Mouse (Mus musculus) heart, adult 2 months (tissue): Measurements from ENCODE around the gene 2810408A11Rik. TPM values are rescaled to one million over a fixed set of nuclear protein-coding genes. Genes with fewer than 3 reads are reported as not detected.

ENCODE experiments used
- DNase-seq, 2 experiments: peaks; one replicate each; pipeline ENCODE4 v3.0.0; 2021
- H3K27ac ChIP-seq: fragments of 200-600 bp; 2 replicates; pipeline ENCODE4 v1.8.1; 2022
- H3K27me3 ChIP-seq: fragments of 200-500 bp; 2 replicates; pipeline ENCODE4 v1.6.1; 2012; ENCODE audit warnings: mild to moderate bottlenecking, low read length, inconsistent platforms, mixed read lengths; ENCODE audit not compliant: control insufficient read depth, insufficient read depth
- H3K36me3 ChIP-seq: fragments of 200-500 bp; 2 replicates; pipeline ENCODE4 v1.6.1; 2012; ENCODE audit warnings: low read length, inconsistent platforms; ENCODE audit not compliant: control insufficient read depth, insufficient read depth
- H3K4me1 ChIP-seq: fragments of 200-500 bp; 2 replicates; pipeline ENCODE4 v1.6.1; 2011; ENCODE audit warnings: low read length; ENCODE audit not compliant: control insufficient read depth, insufficient read depth
- H3K4me3 ChIP-seq: fragments of 200-600 bp; 2 replicates; pipeline ENCODE4 v1.8.1; 2022
- H3K79me2 ChIP-seq: fragments of 200-500 bp; replicated peaks from 2 replicates; pipeline ENCODE4 v1.6.1; 2012; ENCODE audit warnings: mild to moderate bottlenecking, inconsistent platforms, low read length, moderate library complexity, mixed read lengths; ENCODE audit not compliant: control insufficient read depth, insufficient read depth
- H3K9ac ChIP-seq: fragments of 200-500 bp; 2 replicates; pipeline ENCODE4 v1.6.1; 2012; ENCODE audit warnings: low read depth, mild to moderate bottlenecking, control low read depth, inconsistent platforms, low read length, mixed read lengths
- CTCF ChIP-seq: fragments of 200-600 bp; IDR thresholded peaks from 2 replicates; pipeline ENCODE4 v1.8.1; 2022; ENCODE audit warnings: antibody characterized with exemption, mild to moderate bottlenecking, moderate library complexity
- EP300 ChIP-seq: fragments of 200-500 bp; IDR thresholded peaks from 2 replicates; pipeline ENCODE4 v1.6.1; 2011; ENCODE audit warnings: low read depth, low read length, control low read depth; ENCODE audit not compliant: insufficient read depth
- POLR2A ChIP-seq: fragments of 200-500 bp; IDR thresholded peaks from 2 replicates; pipeline ENCODE4 v1.6.1; 2011; ENCODE audit warnings: mild to moderate bottlenecking, low read depth, low read length, control low read depth; ENCODE audit not compliant: insufficient read depth
- WGBS: fragments of 180-500 bp; shearing (Covaris S2); methylation state at CpG from one replicate; pipeline ENCODE4 v1.1.7; 2018; 5-methylcytosine and 5-hydroxymethylcytosine counted together
- intact Hi-C: fragments of 180-260 bp; cut with DNase I; formaldehyde crosslinking; loops from one replicate; pipeline ENCODE4 v1.15.1; 2025
- microRNA-seq, 2 experiments: library from miRNA; unstranded; fragments of <30 nt; microRNA quantifications; one replicate each; pipeline ENCODE4 v1.2.0; 2021
- polyA plus RNA-seq: library from polyadenylated mRNA; depleted of rRNA; stranded (reverse); fragments of >200 nt; gene quantifications from 2 replicates; pipeline ENCODE4 v1.2.3, GENCODE M21; 2012; rRNA removed
- total RNA-seq, 2 experiments: library from RNA; stranded (reverse); gene quantifications; 2 replicates each; pipeline ENCODE4 v1.2.3; 2021

Gene 2810408A11Rik
- total and polyA plus RNA-seq, 3 experiments, result 0.23 to 0.41 (median 0.34) TPM

DNA sequence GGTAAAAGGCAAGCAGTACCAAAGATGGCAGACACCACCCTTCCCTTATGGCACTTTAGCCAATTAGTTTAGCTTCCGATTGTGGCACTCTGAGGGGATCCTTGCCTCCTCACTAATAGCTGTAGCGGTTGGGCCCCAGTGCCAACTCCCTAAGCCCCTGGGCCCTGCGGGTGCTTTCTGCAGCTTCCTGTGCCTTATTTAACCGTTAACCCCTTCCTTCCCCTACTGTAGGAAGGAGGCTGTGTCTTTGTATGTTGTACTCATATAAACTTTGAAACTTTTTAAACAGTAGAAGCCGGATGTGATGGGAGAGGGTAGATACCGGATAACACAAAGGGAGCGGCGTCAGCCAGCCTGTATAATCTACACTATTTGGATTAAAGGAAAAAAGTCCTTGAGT is 50.0 kb downstream of the 2810408A11Rik start:
- no peaks in the 10 kb centered on the region for H3K79me2 ChIP-seq
- no peaks in the 10 kb centered on the region for H3K27me3 ChIP-seq
- no peak overlapping the region for H3K27ac ChIP-seq
- WGBS, result 67% methylated on average over 8 of the region's 8 CpGs
- no peak for DNase-seq
- TF ChIP-seq EP300 (no peak), POLR2A (no peak), CTCF (no peak)
- H3K36me3 ChIP-seq, result no peaks in the 10 kb centered on the region; the same call in 1 of the 2 replicates
- H3K4me3 ChIP-seq, result no peak overlapping the region
- peaks cover 5% of the 10 kb centered on the region for H3K4me1 ChIP-seq
- no peak overlapping the region for H3K9ac ChIP-seq
- intact Hi-C loops, result no loop called here

DNA sequence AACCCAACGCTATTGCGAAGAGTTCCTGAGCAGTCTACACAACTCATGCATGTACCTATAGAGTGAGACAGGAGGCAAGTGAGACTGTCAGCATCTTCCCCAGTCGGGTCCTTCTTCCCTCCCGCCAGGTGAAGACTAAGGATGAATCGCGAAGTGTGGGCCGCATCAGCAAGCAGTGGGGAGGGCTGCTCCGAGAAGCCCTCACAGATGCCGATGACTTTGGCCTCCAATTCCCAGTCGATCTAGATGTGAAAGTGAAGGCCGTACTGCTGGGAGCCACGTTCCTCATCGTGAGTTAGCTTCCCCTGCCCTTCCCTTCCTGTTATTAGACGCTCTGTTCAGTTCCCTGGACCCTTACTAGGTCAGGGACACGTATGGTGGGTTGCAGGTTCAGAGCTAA is 50.9 kb downstream of the 2810408A11Rik start:
- Histone ChIP-seq H3K4me1 (peaks cover 5% of the 10 kb centered on the region), H3K27ac (peak overlapping the region; percentile 67), H3K36me3 (no peaks in the 10 kb centered on the region; the same call in 1 of the 2 replicates), H3K9ac (no peak overlapping the region), H3K4me3 (peak overlapping the region; percentile 20; the same call in 1 of the 2 replicates), H3K27me3 (no peaks in the 10 kb centered on the region), H3K79me2 (no peaks in the 10 kb centered on the region)
- intact Hi-C loops, result no loop called here
- no peak for DNase-seq
- WGBS, result 81% methylated on average over 15 of the region's 15 CpGs
- TF ChIP-seq EP300 (no peak), POLR2A (no peak), CTCF (no peak)

DNA sequence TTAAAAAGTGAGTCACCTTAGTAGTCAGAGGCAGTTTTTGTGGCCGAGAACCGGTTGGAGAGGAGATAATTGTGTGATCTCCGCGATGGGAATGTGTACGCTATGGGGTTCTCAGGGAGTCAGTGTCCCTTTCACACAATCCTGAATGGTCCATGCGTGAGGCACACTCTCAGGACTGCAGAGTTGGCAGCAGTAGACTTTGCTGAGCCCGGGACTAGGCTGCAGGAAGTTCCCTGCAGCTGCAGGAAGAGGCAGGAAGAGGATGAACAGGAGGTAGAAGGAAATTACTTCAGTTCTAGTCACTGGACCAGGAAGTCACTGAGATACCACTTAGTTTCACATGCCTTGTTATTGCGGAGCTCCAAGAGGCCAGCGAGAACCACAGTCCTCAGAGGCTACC is 51.7 kb downstream of the 2810408A11Rik start:
- H3K79me2 ChIP-seq, result no peaks in the 10 kb centered on the region
- peaks cover 5% of the 10 kb centered on the region for H3K4me1 ChIP-seq
- peak overlapping the region; percentile 20; the same call in 1 of the 2 replicates for H3K4me3 ChIP-seq
- H3K9ac ChIP-seq, result peak overlapping the region; percentile 33; the same call in 1 of the 2 replicates
- WGBS, result 48% methylated on average over 9 of the region's 9 CpGs
- H3K27ac ChIP-seq, result peak overlapping the region; percentile 67
- intact Hi-C loops, result no loop called here
- H3K36me3 ChIP-seq, result no peaks in the 10 kb centered on the region; the same call in 1 of the 2 replicates
- no peaks in the 10 kb centered on the region for H3K27me3 ChIP-seq
- DNase-seq, result peak in 1 of 2 experiments; percentile 36
- TF ChIP-seq EP300 (0 out of 2 replicates have a peak, but pooled peaks have one; percentile 54), POLR2A (0 out of 2 replicates have a peak, but pooled peaks have one; percentile 1), CTCF (no peak)

DNA sequence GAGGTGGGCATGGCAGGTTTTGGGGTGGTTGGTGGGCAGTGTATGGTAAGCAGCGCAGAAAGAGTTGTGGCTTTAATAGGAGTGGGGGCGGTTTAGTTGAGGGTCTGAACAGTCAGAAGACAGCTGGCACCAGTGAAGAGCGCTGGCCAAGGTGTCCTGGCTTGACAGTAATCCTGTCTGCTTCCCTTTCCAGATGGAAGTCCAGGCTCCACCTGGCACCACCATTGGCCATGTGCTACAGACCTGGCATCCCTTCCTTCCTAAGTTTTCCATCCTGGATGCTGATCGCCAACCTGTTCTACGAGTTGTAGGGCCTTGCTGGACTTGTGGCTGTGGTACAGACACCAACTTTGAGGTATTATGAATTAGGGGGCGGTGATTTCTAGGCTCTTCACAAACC is 52.8 kb downstream of the 2810408A11Rik start:
- H3K4me3 ChIP-seq, result no peak overlapping the region
- no peak overlapping the region for H3K9ac ChIP-seq
- intact Hi-C loops, result no loop called here
- H3K27me3 ChIP-seq, result no peaks in the 10 kb centered on the region
- WGBS, result 96% methylated on average over 6 of the region's 6 CpGs
- no peaks in the 10 kb centered on the region for H3K79me2 ChIP-seq
- no peaks in the 10 kb centered on the region; the same call in 1 of the 2 replicates for H3K36me3 ChIP-seq
- no peak for DNase-seq
- TF ChIP-seq EP300 (no peak), POLR2A (no peak), CTCF (no peak)
- H3K27ac ChIP-seq, result no peak overlapping the region
- peaks cover 5% of the 10 kb centered on the region for H3K4me1 ChIP-seq

Small RNA genes lying within 50 kb of the gene (microRNA-seq; reads per million reads assigned to microRNA genes)
- 0 to 0.56 reads per million in 2 experiments for gene Mir6924

Other genes with a start within 250 kb of the 2810408A11Rik start
Only the 30 nearest of the 40 such genes appear.
- 10 to 100 TPM; 25.3 to 30.4 TPM for gene Polr2a, start 142.3 kb downstream of the 2810408A11Rik start, total RNA-seq
- gene Polr2a, start 142.3 kb downstream of the 2810408A11Rik start, polyA plus RNA-seq, result 15.6 and 20.2 TPM in 2 replicates
- gene Slc35g3, start 139.0 kb downstream of the 2810408A11Rik start, total RNA-seq, result not detected
- gene Slc35g3, start 139.0 kb downstream of the 2810408A11Rik start, polyA plus RNA-seq, result 0.35 TPM in 1 of 2 replicates, not detected in the other
- gene Zbtb4, start 135.1 kb downstream of the 2810408A11Rik start, total RNA-seq, result 10 to 100 TPM; 42.9 to 47.9 TPM
- gene Zbtb4, start 135.1 kb downstream of the 2810408A11Rik start, polyA plus RNA-seq, result 19.8 and 25.4 TPM in 2 replicates
- gene Chrnb1, start 105.0 kb downstream of the 2810408A11Rik start, total RNA-seq, result 1 to 10 TPM; 4.1 TPM
- gene Chrnb1, start 105.0 kb downstream of the 2810408A11Rik start, polyA plus RNA-seq, result 10.3 and 16.4 TPM in 2 replicates
- 1 to 10 TPM; 1.9 to 2.5 TPM for gene Fgf11, start 99.1 kb downstream of the 2810408A11Rik start, total RNA-seq
- gene Fgf11, start 99.1 kb downstream of the 2810408A11Rik start, polyA plus RNA-seq, result 3.3 and 4.3 TPM in 2 replicates
- under 1 TPM; 0.25 to 0.29 TPM for gene Tmem102, start 95.4 kb downstream of the 2810408A11Rik start, total RNA-seq
- gene Tmem102, start 95.4 kb downstream of the 2810408A11Rik start, polyA plus RNA-seq, result 0.44 and 0.47 TPM in 2 replicates
- gene Gm39566, start 85.7 kb downstream of the 2810408A11Rik start, total RNA-seq, result not detected
- gene Gm39566, start 85.7 kb downstream of the 2810408A11Rik start, polyA plus RNA-seq, result 0.02 and 0.09 TPM in 2 replicates
- gene Spem2, start 82.5 kb downstream of the 2810408A11Rik start, total RNA-seq, result not detected
- 0.15 and 0.20 TPM in 2 replicates for gene Spem2, start 82.5 kb downstream of the 2810408A11Rik start, polyA plus RNA-seq
- gene Spem1, start 78.8 kb downstream of the 2810408A11Rik start, total RNA-seq, result not detected
- 0.23 and 0.32 TPM in 2 replicates for gene Spem1, start 78.8 kb downstream of the 2810408A11Rik start, polyA plus RNA-seq
- 1 to 10 TPM; 3.4 to 5.0 TPM for gene Nlgn2, start 63.2 kb downstream of the 2810408A11Rik start, total RNA-seq
- gene Nlgn2, start 63.2 kb downstream of the 2810408A11Rik start, polyA plus RNA-seq, result 6.0 and 6.7 TPM in 2 replicates
- gene Tmem256, start 62.5 kb downstream of the 2810408A11Rik start, total RNA-seq, result 100 to 1,000 TPM; 214 to 254 TPM
- gene Tmem256, start 62.5 kb downstream of the 2810408A11Rik start, polyA plus RNA-seq, result 308 and 350 TPM in 2 replicates
- 10 to 100 TPM; 21.2 to 22.4 TPM for gene Plscr3, start 54.6 kb downstream of the 2810408A11Rik start, total RNA-seq
- 45.3 and 48.3 TPM in 2 replicates for gene Plscr3, start 54.6 kb downstream of the 2810408A11Rik start, polyA plus RNA-seq
- gene Tnk1, start 42.3 kb downstream of the 2810408A11Rik start, total RNA-seq, result not detected
- gene Tnk1, start 42.3 kb downstream of the 2810408A11Rik start, polyA plus RNA-seq, result 0.20 and 0.68 TPM in 2 replicates
- gene Tmem95, start 23.0 kb downstream of the 2810408A11Rik start, total RNA-seq, result not detected
- gene Tmem95, start 23.0 kb downstream of the 2810408A11Rik start, polyA plus RNA-seq, result not detected in 2 replicates
- gene Kctd11, start 19.6 kb downstream of the 2810408A11Rik start, total RNA-seq, result 1 to 10 TPM; 2.3 to 2.6 TPM
- gene Kctd11, start 19.6 kb downstream of the 2810408A11Rik start, polyA plus RNA-seq, result 2.9 TPM in 2 replicates
- 1 to 10 TPM in 1 of 2 experiments, under 1 TPM in 1; 0.65 to 1.1 TPM for gene Acap1, start 5.4 kb downstream of the 2810408A11Rik start, total RNA-seq
- gene Acap1, start 5.4 kb downstream of the 2810408A11Rik start, polyA plus RNA-seq, result 1.7 and 3.3 TPM in 2 replicates
- 10 to 100 TPM; 42.6 to 47.1 TPM for gene Neurl4, start 85 bp upstream of the 2810408A11Rik start, total RNA-seq
- gene Neurl4, start 85 bp upstream of the 2810408A11Rik start, polyA plus RNA-seq, result 31.5 and 54.1 TPM in 2 replicates
- gene Gps2, start 12.9 kb upstream of the 2810408A11Rik start, total RNA-seq, result 10 to 100 TPM; 27.2 to 28.4 TPM
- 53.9 and 63.9 TPM in 2 replicates for gene Gps2, start 12.9 kb upstream of the 2810408A11Rik start, polyA plus RNA-seq
- 100 to 1,000 TPM; 397 to 444 TPM for gene Eif5a, start 21.0 kb upstream of the 2810408A11Rik start, total RNA-seq
- 360 and 540 TPM in 2 replicates for gene Eif5a, start 21.0 kb upstream of the 2810408A11Rik start, polyA plus RNA-seq
- gene Ybx2, start 34.8 kb upstream of the 2810408A11Rik start, total RNA-seq, result 10 to 100 TPM; 16.7 to 22.6 TPM
- gene Ybx2, start 34.8 kb upstream of the 2810408A11Rik start, polyA plus RNA-seq, result 64.2 and 66.2 TPM in 2 replicates
- gene Slc2a4, start 47.2 kb upstream of the 2810408A11Rik start, total RNA-seq, result 100 to 1,000 TPM; 363 to 456 TPM
- gene Slc2a4, start 47.2 kb upstream of the 2810408A11Rik start, polyA plus RNA-seq, result 516 and 737 TPM in 2 replicates
- not detected for gene Cldn7, start 63.8 kb upstream of the 2810408A11Rik start, total RNA-seq
- gene Cldn7, start 63.8 kb upstream of the 2810408A11Rik start, polyA plus RNA-seq, result 0.50 and 3.5 TPM in 2 replicates
- gene Ctdnep1, start 80.2 kb upstream of the 2810408A11Rik start, total RNA-seq, result 100 to 1,000 TPM; 143 to 144 TPM
- 138 and 190 TPM in 2 replicates for gene Ctdnep1, start 80.2 kb upstream of the 2810408A11Rik start, polyA plus RNA-seq
- gene Elp5, start 81.5 kb upstream of the 2810408A11Rik start, total RNA-seq, result 10 to 100 TPM; 39.0 to 42.2 TPM
- gene Elp5, start 81.5 kb upstream of the 2810408A11Rik start, polyA plus RNA-seq, result 61.6 and 78.5 TPM in 2 replicates
- 100 to 1,000 TPM; 284 to 340 TPM for gene Gabarap, start 90.2 kb upstream of the 2810408A11Rik start, total RNA-seq
- gene Gabarap, start 90.2 kb upstream of the 2810408A11Rik start, polyA plus RNA-seq, result 469 and 750 TPM in 2 replicates
- 10 to 100 TPM; 18.1 to 22.8 TPM for gene Phf23, start 94.8 kb upstream of the 2810408A11Rik start, total RNA-seq
- 11.5 and 17.6 TPM in 2 replicates for gene Phf23, start 94.8 kb upstream of the 2810408A11Rik start, polyA plus RNA-seq
- 1 to 10 TPM; 4.1 to 4.9 TPM for gene Dvl2, start 99.6 kb upstream of the 2810408A11Rik start, total RNA-seq
- gene Dvl2, start 99.6 kb upstream of the 2810408A11Rik start, polyA plus RNA-seq, result 6.1 and 7.4 TPM in 2 replicates
- 1,000 to 10,000 TPM; 1,139 to 1,355 TPM for gene Acadvl, start 114.4 kb upstream of the 2810408A11Rik start, total RNA-seq
- gene Acadvl, start 114.4 kb upstream of the 2810408A11Rik start, polyA plus RNA-seq, result 701 and 889 TPM in 2 replicates
- 1 to 10 TPM; 5.2 to 5.7 TPM for gene Dlg4, start 116.0 kb upstream of the 2810408A11Rik start, total RNA-seq
- gene Dlg4, start 116.0 kb upstream of the 2810408A11Rik start, polyA plus RNA-seq, result 6.9 and 9.8 TPM in 2 replicates
- not detected for gene Asgr1, start 153.1 kb upstream of the 2810408A11Rik start, total RNA-seq
- 0.50 TPM in 1 of 2 replicates, not detected in the other for gene Asgr1, start 153.1 kb upstream of the 2810408A11Rik start, polyA plus RNA-seq